Mouse (Mus musculus) erythroblast, embryonic 14.5 days (primary cell): ENCODE measurements around the gene Nell2. TPM values are rescaled to one million over a fixed set of nuclear protein-coding genes. Genes with fewer than 3 reads are reported as not detected.

Experiments used
- H3K27me3 ChIP-seq: 2 replicates; pipeline ENCODE4 v1.6.1; 2012; ENCODE audit warnings: inconsistent platforms; ENCODE audit not compliant: control insufficient read depth
- H3K36me3 ChIP-seq: 2 replicates; pipeline ENCODE4 v1.6.1; 2012; ENCODE audit warnings: mild to moderate bottlenecking, inconsistent platforms; ENCODE audit not compliant: control insufficient read depth
- H3K4me1 ChIP-seq: 2 replicates; pipeline ENCODE4 v1.6.1; 2012; ENCODE audit warnings: inconsistent platforms; ENCODE audit not compliant: control insufficient read depth
- H3K4me3 ChIP-seq: replicated peaks from 2 replicates; pipeline ENCODE3; 2012; ENCODE audit warnings: moderate library complexity, mild to moderate bottlenecking, inconsistent platforms
- H3K9me3 ChIP-seq: 2 replicates; pipeline ENCODE4 v1.6.1; 2012; ENCODE audit warnings: low read length, inconsistent platforms, mixed read lengths; ENCODE audit not compliant: control insufficient read depth
- GATA1 ChIP-seq: IDR thresholded peaks from 2 replicates; pipeline ENCODE4 v1.6.1; 2012; ENCODE audit warnings: low read length, inconsistent platforms, mixed read lengths
- TAL1 ChIP-seq: IDR thresholded peaks from 3 replicates; pipeline ENCODE4 v1.6.1; 2012; ENCODE audit warnings: low read length, inconsistent platforms, mixed read lengths
- polyA plus RNA-seq: library from polyadenylated mRNA; stranded (reverse); fragments of >175 nt; gene quantifications from 2 replicates; pipeline ENCODE4 v1.2.3, GENCODE M21; 2012

Gene Nell2
- polyA plus RNA-seq, 1 experiment: not detected

DNA sequence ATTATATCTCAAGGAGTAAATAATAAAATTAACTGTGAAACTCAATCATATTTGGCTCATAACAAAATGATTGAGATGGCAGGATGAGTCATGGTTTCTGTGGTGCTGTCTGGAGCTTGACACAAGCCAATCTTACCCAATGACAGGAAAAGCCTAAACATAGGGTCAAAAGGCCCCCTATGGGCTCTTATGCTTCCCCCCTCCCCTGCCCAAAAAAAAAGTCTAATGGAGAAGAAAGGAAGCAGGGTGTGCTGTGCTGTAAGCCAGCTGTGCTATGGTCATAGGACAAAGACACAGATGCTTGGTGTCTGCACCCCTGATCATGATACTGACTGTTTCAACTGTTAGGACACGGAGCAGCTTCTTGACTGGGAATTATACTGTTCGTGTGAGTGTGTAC lies 205.6 kb downstream of the Nell2 start:
- Histone ChIP-seq H3K9me3 (peaks cover 33% of the 10 kb centered on the region), H3K27me3 (no peaks in the 10 kb centered on the region), H3K4me3 (no peak overlapping the region), H3K4me1 (no peaks in the 10 kb centered on the region), H3K36me3 (no peaks in the 10 kb centered on the region)
- TF ChIP-seq GATA1 (no peak), TAL1 (no peak)

DNA sequence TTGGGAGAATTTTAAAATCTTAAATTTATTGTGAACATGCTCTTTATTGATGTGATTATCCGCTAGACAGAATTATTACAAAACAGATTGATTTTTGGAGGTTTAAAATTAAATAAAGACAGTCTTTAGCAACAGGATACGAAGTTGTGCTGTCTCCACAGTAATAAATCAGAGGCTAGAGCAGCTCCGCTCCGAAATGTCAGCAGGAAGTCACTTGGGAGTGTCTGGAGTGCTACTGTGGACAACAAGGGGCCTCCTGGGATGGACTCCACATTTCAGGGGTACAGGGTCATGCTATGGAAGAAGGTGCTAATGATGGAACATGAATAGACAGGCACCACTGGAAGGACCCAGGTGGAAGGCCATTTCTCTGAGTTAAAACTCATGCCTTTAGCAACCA lies 211.7 kb downstream of the Nell2 start:
- H3K36me3 ChIP-seq: no peaks in the 10 kb centered on the region
- H3K4me1 ChIP-seq: no peaks in the 10 kb centered on the region
- no peak for TF ChIP-seq TAL1
- no peak for TF ChIP-seq GATA1
- H3K4me3 ChIP-seq: no peak overlapping the region
- peaks cover 32% of the 10 kb centered on the region for H3K9me3 ChIP-seq
- no peaks in the 10 kb centered on the region for H3K27me3 ChIP-seq

DNA sequence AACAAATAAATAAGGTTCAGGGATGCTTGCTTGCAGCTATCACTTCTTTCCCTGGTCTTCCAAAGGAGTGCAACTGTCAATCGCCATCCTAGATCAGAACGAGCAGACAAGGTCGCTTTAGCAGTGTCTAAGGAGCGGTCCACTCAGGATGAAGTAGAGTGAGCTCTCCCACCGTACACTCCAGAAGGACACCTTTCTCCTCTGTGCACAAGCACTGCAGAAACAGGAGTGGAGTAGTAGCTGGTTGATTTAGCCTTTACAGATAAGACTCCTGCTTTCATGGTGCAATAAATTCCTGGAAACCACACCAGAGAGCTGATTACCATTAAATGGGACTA lies 213.6 kb downstream of the Nell2 start:
- Histone ChIP-seq H3K9me3 (peaks cover 29% of the 10 kb centered on the region), H3K4me3 (no peak overlapping the region), H3K4me1 (no peaks in the 10 kb centered on the region), H3K36me3 (no peaks in the 10 kb centered on the region), H3K27me3 (no peaks in the 10 kb centered on the region)
- no peak for TF ChIP-seq GATA1
- no peak for TF ChIP-seq TAL1

DNA sequence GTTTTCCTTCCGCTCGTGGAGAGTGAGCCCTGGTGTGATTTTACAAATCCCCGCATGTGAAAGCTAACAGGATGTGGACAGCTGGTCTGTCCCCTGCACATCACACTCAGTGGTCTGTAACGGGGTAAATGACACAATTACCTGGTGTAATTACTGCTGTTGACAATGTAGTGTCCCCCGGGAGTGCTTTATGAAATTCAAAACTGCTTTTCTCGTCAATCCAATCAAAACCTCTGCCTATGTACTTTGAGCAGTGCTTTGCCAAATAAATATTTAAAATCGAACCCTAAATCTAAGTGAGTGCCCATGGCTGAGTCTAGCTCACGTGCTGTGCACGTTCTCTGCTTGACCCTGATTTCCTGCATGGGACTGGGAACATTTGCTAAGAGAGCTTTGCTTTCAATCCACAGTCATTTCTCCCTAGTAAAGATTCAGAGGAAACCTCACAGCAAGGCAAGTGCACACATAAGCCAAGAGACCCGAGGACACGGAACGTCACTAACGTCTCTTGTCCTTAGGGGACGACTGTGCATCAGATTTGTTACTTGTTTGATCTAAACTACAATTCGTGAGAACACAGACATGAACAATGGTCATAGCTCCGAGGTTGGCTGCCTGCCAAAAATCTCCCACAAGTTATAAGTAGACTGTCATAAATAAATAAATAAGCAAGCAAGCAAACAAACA lies 214.1 kb downstream of the Nell2 start:
- no peaks in the 10 kb centered on the region for H3K27me3 ChIP-seq
- H3K36me3 ChIP-seq: no peaks in the 10 kb centered on the region
- no peak overlapping the region for H3K4me3 ChIP-seq
- no peaks in the 10 kb centered on the region for H3K4me1 ChIP-seq
- H3K9me3 ChIP-seq: peaks cover 29% of the 10 kb centered on the region
- TF ChIP-seq TAL1: no peak
- no peak for TF ChIP-seq GATA1

DNA sequence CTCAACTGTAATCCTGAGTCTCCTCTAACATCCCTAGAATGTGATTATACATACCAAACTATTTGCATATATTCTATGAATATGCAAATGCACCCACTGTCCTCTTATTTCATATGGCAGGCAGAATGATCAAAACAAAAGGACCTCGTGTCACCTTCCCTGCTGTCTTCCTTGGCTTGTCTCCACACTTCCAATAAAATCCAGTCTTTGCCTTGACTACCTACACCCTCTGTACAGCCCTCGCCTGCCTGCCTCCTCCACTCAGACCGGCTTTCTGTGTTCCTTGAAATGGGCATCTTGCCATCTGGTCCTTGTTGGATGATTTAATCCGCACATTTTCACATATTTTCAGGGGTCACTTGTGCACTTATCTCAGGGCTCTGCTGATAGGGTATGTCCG lies 215.1 kb downstream of the Nell2 start:
- H3K4me1 ChIP-seq: no peaks in the 10 kb centered on the region
- H3K4me3 ChIP-seq: no peak overlapping the region
- peaks cover 29% of the 10 kb centered on the region for H3K9me3 ChIP-seq
- no peaks in the 10 kb centered on the region for H3K36me3 ChIP-seq
- H3K27me3 ChIP-seq: no peaks in the 10 kb centered on the region
- TF ChIP-seq TAL1: no peak
- no peak for TF ChIP-seq GATA1

DNA sequence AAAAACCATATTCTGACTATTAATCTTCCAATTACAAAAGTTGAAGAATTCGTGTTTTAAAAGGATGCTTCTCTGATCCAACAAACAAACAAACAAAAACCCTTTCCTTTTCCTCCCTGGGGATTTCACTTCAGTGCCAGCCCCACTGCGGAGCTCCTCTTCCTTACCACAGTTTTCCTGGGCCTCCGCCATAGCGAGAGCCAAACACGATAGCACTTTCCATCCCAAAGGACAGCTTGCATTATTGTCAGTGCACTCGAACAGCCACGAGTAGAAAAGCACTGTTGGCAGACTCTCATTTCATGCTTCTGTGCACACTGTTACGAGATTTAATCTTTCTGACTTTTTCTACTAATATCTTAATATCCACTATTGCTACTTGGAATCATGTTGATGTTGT lies 224.3 kb downstream of the Nell2 start:
- Histone ChIP-seq H3K9me3 (peaks cover 33% of the 10 kb centered on the region), H3K36me3 (no peaks in the 10 kb centered on the region), H3K27me3 (no peaks in the 10 kb centered on the region), H3K4me3 (no peak overlapping the region), H3K4me1 (no peaks in the 10 kb centered on the region)
- no peak for TF ChIP-seq TAL1
- no peak for TF ChIP-seq GATA1

DNA sequence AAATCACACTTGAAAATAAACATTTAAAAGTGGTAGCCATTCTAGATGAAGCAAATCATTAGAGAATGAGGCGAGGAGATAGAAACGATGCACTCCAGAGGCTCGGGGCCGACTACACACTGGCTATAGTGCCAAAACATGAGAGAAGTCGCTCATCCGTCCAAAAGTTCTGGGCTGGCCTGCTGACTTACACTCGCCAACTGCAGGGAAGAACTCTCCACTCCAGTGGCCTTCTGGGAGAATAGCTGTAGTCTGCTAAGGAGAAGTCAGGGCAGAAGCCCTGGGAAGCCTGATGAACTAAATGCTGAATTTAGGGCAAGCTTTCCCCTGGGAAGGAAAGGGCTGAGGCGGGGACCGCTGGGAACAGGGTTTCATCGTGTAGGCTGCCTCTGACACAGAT lies 231.8 kb downstream of the Nell2 start:
- TF ChIP-seq GATA1 (no peak), TAL1 (no peak)
- Histone ChIP-seq H3K27me3 (no peaks in the 10 kb centered on the region), H3K4me3 (no peak overlapping the region), H3K9me3 (peaks cover 33% of the 10 kb centered on the region), H3K4me1 (no peaks in the 10 kb centered on the region), H3K36me3 (no peaks in the 10 kb centered on the region)

DNA sequence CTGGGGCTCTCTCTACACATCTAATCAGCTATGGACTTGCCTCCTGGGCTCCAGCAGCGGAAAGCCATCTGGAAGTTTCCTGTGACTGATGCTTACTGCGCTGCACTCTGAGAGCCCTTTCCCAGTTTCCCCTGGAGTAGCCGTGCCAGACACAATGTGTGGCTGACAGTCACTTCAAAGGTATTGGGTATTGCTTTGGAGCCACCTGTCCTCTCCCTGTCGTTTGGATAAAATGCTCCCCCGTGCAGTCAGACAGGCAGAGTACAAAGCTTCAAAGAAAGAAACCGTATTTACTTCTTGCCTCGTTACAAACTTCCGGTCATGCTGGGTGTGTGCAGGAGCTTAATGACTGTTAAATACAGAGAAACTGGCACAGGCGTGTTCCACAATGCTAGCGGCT lies 239.3 kb downstream of the Nell2 start:
- TF ChIP-seq TAL1: no peak
- no peak for TF ChIP-seq GATA1
- Histone ChIP-seq H3K27me3 (no peaks in the 10 kb centered on the region), H3K36me3 (no peaks in the 10 kb centered on the region), H3K4me3 (no peak overlapping the region), H3K9me3 (peaks cover 14% of the 10 kb centered on the region), H3K4me1 (no peaks in the 10 kb centered on the region)

DNA sequence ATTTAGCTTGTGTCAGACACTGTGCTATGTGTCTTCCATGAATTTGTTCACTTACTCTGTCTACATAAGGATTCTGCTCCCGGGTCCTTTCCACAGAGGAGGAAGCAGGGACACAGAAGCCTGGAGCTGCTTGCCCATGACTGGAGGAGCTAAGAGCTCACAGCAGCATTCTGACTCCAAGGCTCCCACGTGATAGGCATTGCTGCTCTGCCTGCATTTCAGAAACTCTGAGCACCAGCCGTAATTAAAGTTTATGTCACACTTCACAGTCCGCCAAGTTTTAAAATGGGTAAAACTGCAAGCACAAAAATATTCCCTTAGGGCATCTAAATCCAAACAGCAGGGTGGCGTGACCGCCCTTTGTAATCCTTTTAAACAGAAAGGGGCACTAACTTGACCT lies 243.2 kb downstream of the Nell2 start:
- no peaks in the 10 kb centered on the region for H3K27me3 ChIP-seq
- TF ChIP-seq TAL1 (no peak), GATA1 (no peak)
- no peaks in the 10 kb centered on the region for H3K36me3 ChIP-seq
- no peak overlapping the region for H3K4me3 ChIP-seq
- H3K9me3 ChIP-seq: peaks cover 27% of the 10 kb centered on the region
- H3K4me1 ChIP-seq: no peaks in the 10 kb centered on the region

DNA sequence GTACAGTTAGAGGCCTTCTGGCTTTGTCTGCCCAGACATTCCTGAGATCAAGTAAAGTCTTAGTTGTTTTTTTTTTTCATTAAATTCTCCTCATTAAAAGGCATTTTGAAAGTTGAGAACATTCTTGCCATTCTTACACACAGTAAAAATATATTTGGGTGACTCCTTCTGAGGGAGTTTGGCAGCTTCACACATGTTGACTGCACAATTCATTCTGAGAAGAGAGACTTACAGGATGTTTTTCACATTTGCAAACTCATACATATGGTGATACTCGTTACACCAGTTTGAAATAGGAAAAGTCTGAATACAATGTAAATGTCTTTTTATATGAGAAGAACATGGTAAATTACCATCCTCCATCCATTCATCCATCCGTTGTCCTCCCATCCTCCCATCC lies 247.4 kb downstream of the Nell2 start:
- Histone ChIP-seq H3K4me3 (no peak overlapping the region), H3K27me3 (no peaks in the 10 kb centered on the region), H3K9me3 (peaks cover 29% of the 10 kb centered on the region), H3K36me3 (no peaks in the 10 kb centered on the region), H3K4me1 (no peaks in the 10 kb centered on the region)
- TF ChIP-seq GATA1 (no peak), TAL1 (no peak)
